Mouse (Mus musculus) hindbrain, embryonic 15.5 days (tissue): Measurements from ENCODE around the gene Alpk3. TPM values are rescaled to one million over a fixed set of nuclear protein-coding genes. Genes with fewer than 3 reads are reported as not detected.

Experiments used
- polyA plus RNA-seq: library from polyadenylated mRNA; unstranded; fragments of >200 nt; fragmentation: Nextera tagmentation; extraction: Ambion mirVana; gene quantifications from 2 replicates; pipeline ENCODE4 v1.2.1, GENCODE M21; 2015

The Alpk3 gene
- polyA plus RNA-seq, 1 experiment from 2014 or later = 0.17 TPM

Other genes starting within 250 kb of the Alpk3 start
- 20.2 and 22.7 TPM in 2 replicates for gene Iqgap1, start 231.6 kb upstream of the Alpk3 start, polyA plus RNA-seq
- 3.7 and 4.4 TPM in 2 replicates for gene Zscan2, start 196.7 kb upstream of the Alpk3 start, polyA plus RNA-seq
- gene Wdr73, start 156.3 kb upstream of the Alpk3 start, polyA plus RNA-seq = 36.2 and 39.8 TPM in 2 replicates
- 8.3 and 10.2 TPM in 2 replicates for gene Nmb, start 152.5 kb upstream of the Alpk3 start, polyA plus RNA-seq
- 138 and 163 TPM in 2 replicates for gene Sec11a, start 109.8 kb upstream of the Alpk3 start, polyA plus RNA-seq
- gene Zfp592, start 63.9 kb upstream of the Alpk3 start, polyA plus RNA-seq = 10.4 and 10.5 TPM in 2 replicates
- gene Slc28a1, start 57.2 kb downstream of the Alpk3 start, polyA plus RNA-seq = not detected in 2 replicates
- gene Pde8a, start 156.0 kb downstream of the Alpk3 start, polyA plus RNA-seq = 1.9 and 2.4 TPM in 2 replicates